Mouse (Mus musculus) intestine, embryonic 14.5 days (tissue): ENCODE results near the gene Pld3. TPM values are rescaled to one million over a fixed set of nuclear protein-coding genes. Genes with fewer than 3 reads are reported as not detected.

Experiments
- polyA plus RNA-seq: library from polyadenylated mRNA; unstranded; fragments of >200 nt; fragmentation: Nextera tagmentation; extraction: Ambion mirVana; gene quantifications from 2 replicates; pipeline ENCODE4 v1.2.1, GENCODE M21; 2014

Pld3 gene
- polyA plus RNA-seq, 1 experiment from 2014 or later, result 58.5 TPM

Other genes starting within 250 kb of the Pld3 start
- gene Ltbp4, start 215.5 kb downstream of the Pld3 start, polyA plus RNA-seq, result 97.9 and 110 TPM in 2 replicates
- gene Shkbp1, start 197.2 kb downstream of the Pld3 start, polyA plus RNA-seq, result 39.8 and 40.0 TPM in 2 replicates
- gene Gm20479, start 195.8 kb downstream of the Pld3 start, polyA plus RNA-seq, result 0.50 and 1.2 TPM in 2 replicates
- gene Sptbn4, start 105.5 kb downstream of the Pld3 start, polyA plus RNA-seq, result 0.34 and 0.48 TPM in 2 replicates
- gene Blvrb, start 105.2 kb downstream of the Pld3 start, polyA plus RNA-seq, result 52.3 and 54.0 TPM in 2 replicates
- gene Sertad3, start 79.5 kb downstream of the Pld3 start, polyA plus RNA-seq, result 25.2 and 29.0 TPM in 2 replicates
- gene Sertad1, start 66.3 kb downstream of the Pld3 start, polyA plus RNA-seq, result 33.9 and 38.4 TPM in 2 replicates
- 1.5 and 1.6 TPM in 2 replicates for gene Prx, start 53.9 kb downstream of the Pld3 start, polyA plus RNA-seq
- gene Hipk4, start 30.0 kb downstream of the Pld3 start, polyA plus RNA-seq, result 0.83 and 1.2 TPM in 2 replicates
- gene 2310022A10Rik, start within 50 bp of the Pld3 start, polyA plus RNA-seq, result 20.8 and 23.6 TPM in 2 replicates
- gene Akt2, start 38.3 kb upstream of the Pld3 start, polyA plus RNA-seq, result 83.4 and 90.5 TPM in 2 replicates
- 3.2 and 3.3 TPM in 2 replicates for gene Ttc9b, start 100.7 kb upstream of the Pld3 start, polyA plus RNA-seq
- gene Map3k10, start 121.4 kb upstream of the Pld3 start, polyA plus RNA-seq, result 6.3 and 7.0 TPM in 2 replicates
- gene Zfp607b, start 136.1 kb upstream of the Pld3 start, polyA plus RNA-seq, result 2.5 and 3.4 TPM in 2 replicates
- gene Zfp60, start 178.2 kb upstream of the Pld3 start, polyA plus RNA-seq, result 28.5 and 32.2 TPM in 2 replicates